Mouse (Mus musculus) c-Kit-positive CD71-negative TER-119-negative erythroid progenitor cells, embryonic 14.5 days (primary cell): ENCODE data around the gene Shb.
A peak's percentile ranks its signal among the peaks of the same experiment; 100 is the strongest.

ENCODE experiments used
- DNase-seq: peaks from one replicate; pipeline ENCODE4 v3.0.0-alpha.2; 2013; ENCODE audit warnings: low read depth

Shb gene

DNA sequence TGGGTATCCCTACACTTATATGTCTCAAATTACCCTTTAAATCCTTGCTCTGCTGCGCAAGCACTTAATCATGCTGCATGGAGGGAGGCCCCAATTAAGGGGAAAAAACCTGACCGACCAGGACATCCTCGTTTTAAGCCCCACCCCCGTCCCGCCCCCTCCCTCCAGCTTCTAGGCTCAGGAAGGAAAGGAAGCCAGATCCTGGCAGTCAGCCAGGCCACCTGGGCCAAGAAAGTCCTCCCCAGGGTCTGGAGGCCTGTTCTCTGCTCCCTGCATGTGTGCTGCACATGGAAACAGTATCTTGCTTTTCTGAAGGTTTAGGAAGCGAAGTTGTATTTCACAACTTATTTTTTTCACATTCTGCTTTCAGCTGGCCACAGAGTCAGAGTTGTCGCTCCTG, at the start of gene Shb:
Gene Shb, minus strand, starts transcription at position 96 of the 400 bp plus-strand sequence.
- DNase-seq, result peak; percentile 56

DNA sequence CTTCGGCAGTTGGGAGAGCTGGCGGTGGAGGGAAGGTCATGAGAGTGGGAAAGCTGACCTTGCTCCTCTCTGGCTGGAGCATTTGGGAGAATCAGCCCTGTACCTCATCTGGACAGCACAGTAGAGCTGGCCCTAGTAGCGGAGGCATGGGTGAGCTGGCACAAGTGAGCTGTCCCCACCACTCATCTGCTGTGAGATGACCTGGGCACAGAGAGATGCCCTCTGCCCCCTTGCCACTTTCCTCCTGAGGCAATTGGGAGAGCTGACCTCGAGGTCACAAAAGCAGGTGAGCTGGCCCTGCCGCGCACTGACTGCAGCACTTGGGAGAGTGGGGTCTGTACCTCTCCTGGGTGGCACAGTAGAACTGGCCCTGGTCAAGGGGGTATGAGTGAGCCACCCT, 48.8 kb upstream of the Shb start:
- DNase-seq, result no peak

- DNase-seq, result no peak
These were observed 46.5 kb upstream of the Shb start for GRCm38 (mm10) chr4:45578554-45579370.

GRCm38 (mm10) chr4:45577631-45578030, 45.4 kb upstream of the Shb start:
- DNase-seq, result no peak

DNA sequence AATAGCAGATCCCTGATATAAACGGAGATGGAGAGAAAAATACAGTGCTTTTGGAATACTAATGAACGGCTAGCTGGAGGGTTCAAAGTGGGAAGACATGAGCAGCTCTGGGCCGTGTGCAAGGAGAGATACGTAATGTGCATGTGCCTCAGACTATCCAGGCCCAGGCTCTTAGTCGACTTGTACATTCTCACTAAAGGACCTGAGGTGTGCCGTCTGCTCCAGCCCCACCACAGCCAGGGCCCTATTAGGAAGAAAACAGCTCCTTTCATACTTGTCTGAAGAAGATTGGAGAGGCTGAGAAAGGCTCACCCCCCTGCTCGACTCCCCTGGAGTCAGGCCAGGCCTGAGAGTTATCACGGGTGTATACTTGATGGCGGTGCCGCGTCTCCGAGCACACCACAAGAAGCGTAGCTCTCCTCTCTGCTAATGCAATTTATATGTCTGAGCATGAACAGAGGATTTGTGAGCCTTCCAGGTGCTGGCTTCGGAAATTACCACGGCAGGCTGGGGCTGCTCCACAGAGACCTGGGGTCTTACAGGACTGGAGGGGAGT, 42.4 kb upstream of the Shb start:
- DNase-seq, result no peak

DNA sequence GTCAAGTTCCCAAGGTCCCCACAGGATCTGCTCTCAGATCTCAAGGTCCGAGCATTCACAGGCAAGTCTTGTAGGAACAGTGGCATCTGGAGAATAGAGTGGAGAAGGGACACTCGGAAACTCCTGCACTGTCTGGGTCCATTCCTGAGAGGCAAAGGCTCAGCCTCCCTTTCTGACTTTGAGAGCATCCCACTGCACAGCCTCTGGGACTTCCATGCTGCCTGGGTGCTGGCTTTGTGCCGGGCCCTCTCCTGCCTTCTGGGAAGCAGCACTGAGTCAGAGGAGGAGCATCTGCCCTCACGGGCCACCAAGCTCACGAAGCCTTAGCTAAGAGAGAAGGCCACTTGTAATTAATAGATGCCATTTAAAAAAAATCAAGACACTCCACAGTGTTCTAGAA, 37.3 kb upstream of the Shb start:
- DNase-seq, result no peak

DNA sequence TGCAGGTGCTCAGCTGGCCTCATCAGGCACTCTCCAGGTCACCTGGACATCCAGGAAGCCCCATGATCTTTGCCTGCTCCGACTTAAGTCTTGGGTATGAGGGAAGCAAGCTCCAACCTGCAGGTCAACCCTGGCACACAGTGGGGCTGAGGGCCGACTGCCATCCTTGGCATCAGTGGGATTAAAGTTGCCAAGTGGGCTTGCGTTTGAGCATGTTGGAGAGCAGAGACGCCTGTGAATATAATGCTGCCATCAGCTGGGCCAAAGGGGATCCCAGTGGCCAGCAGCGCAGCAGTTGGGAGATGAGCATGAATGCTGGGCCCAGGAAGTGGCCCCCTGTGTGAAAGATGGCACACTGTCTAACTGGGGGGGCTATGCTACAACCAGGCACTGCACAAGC, 25.9 kb upstream of the Shb start:
- DNase-seq, result no peak

- DNase-seq, result no peak
These were observed 20.3 kb upstream of the Shb start for GRCm38 (mm10) chr4:45552571-45552970.

DNA sequence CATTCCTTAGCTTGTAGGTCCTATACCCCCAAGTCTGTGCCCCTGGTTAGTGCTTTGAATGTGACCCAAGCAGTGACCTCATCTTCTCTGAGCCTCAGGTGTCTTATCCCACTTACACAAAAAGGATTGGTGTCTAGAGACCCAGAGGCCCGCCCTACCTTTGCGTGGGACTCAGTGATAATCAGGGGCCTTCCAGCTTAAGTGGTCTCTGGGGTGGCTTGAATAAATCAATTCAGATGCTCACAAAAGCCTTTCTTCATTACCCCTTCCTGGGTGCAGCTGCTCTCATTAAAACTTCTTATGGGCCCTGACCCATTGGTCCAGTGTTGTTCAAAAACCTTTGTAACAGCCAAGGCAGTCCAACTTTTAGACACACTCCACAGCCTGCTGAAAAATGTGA, 18.7 kb upstream of the Shb start:
- no peak for DNase-seq

GRCm38 (mm10) chr4:45549514-45549913, 17.2 kb upstream of the Shb start:
- no peak for DNase-seq

- DNase-seq, result no peak
These were observed 13.6 kb upstream of the Shb start for GRCm38 (mm10) chr4:45545851-45546250.

DNA sequence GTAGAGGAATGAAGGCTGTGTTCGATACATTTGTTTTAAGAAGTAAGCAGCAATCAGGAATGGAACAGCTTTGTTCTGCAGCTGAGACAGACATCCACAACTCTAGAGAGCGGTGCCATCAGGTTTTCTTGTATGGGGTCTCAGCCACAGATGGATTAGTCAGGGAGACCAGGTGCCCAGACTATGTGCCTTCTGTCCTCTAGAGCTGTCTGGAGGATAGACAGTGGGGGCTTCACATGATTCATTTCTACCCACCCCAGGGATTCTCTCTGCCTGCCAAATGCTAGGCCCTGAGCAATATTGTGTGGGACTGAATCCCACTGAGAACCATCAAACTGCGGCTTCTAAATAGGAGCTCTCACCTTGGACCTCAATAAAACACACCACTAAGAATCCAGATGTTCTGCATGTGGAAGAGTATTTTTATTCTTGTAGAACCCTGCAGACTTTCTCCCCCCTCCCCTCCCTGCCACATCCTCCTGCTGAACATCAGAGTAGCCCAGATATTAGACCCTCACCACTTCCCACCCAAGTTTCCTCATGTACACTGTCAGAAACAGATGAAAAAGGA, 11.3 kb upstream of the Shb start:
- DNase-seq, result no peak

DNA sequence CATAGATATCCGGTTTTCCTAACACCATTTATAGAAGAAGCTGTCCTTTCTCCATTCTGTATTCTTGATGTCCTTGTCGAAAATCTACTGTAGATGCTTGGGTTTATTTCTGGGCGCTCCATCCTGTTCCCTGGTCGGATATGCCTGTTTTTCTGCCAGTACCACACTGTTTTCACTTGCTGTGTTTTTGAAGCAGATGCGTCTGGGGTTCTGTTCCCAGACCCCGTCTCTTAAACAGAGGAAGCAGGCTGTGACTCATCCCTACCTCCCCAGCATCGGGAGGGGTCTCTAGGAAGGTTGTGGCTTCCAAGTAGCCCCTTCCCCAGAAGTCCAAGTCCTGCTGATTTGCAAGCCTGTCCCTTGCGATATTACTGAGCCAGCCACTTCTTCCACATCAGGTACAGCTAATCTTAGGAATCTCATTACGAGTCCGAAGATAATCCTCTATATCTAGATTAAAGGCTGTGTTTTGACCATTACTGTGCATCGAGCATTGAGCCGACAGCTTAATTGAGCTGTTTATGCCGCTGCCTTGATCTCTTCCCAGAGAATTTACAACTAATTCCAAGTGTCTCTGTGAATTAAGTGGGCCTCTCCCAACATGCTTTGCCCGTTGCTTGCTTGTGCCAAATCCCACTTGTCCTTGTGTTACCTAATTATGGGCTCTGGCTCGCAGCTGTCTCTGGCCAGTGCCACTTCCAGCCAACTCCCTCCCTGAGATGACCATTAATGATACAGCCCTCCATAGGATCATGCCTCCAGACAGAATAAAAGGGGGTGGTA, 8.1 kb upstream of the Shb start:
- no peak for DNase-seq

DNA sequence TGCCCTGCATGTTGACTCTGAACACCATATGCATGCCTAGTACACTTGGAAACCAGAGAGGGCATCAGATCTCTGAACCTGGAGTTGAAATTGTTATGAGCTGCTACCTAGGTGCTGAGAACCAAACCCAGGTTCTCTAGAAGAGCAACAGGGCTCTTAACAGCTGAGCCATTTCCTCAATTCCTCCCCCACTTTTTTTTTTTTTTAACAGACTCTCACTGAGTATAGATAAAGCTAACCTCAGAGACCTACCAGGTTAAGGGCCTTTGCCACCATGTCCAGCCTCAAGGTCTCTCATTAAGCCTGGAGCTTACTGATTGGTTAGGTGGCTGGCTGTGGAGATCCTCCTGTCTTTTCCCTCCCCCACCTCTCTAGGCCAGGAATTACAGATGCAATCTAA, 6.9 kb upstream of the Shb start:
- no peak for DNase-seq

GRCm38 (mm10) chr4:45533436-45533940, 1.2 kb upstream of the Shb start:
- DNase-seq, result no peak

GRCm38 (mm10) chr4:45530662-45531542, 1.4 kb downstream of the Shb start:
- peak; percentile 92 for DNase-seq

GRCm38 (mm10) chr4:45529986-45530597, 2.2 kb downstream of the Shb start:
- DNase-seq, result no peak

- no peak for DNase-seq
These were observed 2.9 kb downstream of the Shb start for GRCm38 (mm10) chr4:45529201-45529985.

GRCm38 (mm10) chr4:45528355-45529198, 3.7 kb downstream of the Shb start:
- DNase-seq, result no peak
